Mouse (Mus musculus): ENCODE results near the gene Dcun1d4. TPM values are rescaled to one million over a fixed set of nuclear protein-coding genes. Genes with fewer than 3 reads are reported as not detected.

Gene Dcun1d4
- polyA plus RNA-seq, 1 experiment, result 5.3 TPM

GRCm38 (mm10) chr5:73586597-73586996 lies 105.8 kb downstream of the Dcun1d4 start:
- no peak overlapping the region for H3ac ChIP-seq (ENCODE audit: control insufficient read depth, insufficient read length)
- no peaks in the 10 kb centered on the region for H3K36me3 ChIP-seq (ENCODE audit: control insufficient read depth, insufficient read depth)
- H3K4me3 ChIP-seq, result no peak overlapping the region
- TF ChIP-seq POLR2AphosphoS2 (IDR thresholded peaks at IDR 0.05; ENCODE audit: insufficient read length, low read depth), result no peak
- no peak for TF ChIP-seq TCF12 (IDR thresholded peaks at IDR 0.05; ENCODE audit: insufficient read depth, poor library complexity, severe bottlenecking)
- H3K4me2 ChIP-seq (ENCODE audit: low read depth), result no peak overlapping the region
- peaks cover 16% of the 10 kb centered on the region for H3K27me3 ChIP-seq (ENCODE audit: control insufficient read depth, insufficient read depth, insufficient read length)
- H3K79me2 ChIP-seq (ENCODE audit: control insufficient read depth, insufficient read depth), result no peaks in the 10 kb centered on the region

- no peaks in the 10 kb centered on the region for H3K79me2 ChIP-seq (ENCODE audit: control insufficient read depth, insufficient read depth)
- H3K4me2 ChIP-seq (ENCODE audit: low read depth), result no peak overlapping the region
- no peak overlapping the region for H3K4me3 ChIP-seq
- TF ChIP-seq MYOD1 (IDR thresholded peaks at IDR 0.05; ENCODE audit: control insufficient read depth in 1 of 3, insufficient read length in 2 of 3, low read depth in 2 of 3), result no peak
- TF ChIP-seq POLR2A (IDR thresholded peaks at IDR 0.05; ENCODE audit: insufficient read length, low read depth), result no peak
- no peak for TF ChIP-seq CEBPB (IDR thresholded peaks at IDR 0.05; ENCODE audit: insufficient read depth, poor library complexity, severe bottlenecking)
- no peak for TF ChIP-seq REST (IDR thresholded peaks at IDR 0.05; ENCODE audit: insufficient read depth, insufficient read length)
- no peak for TF ChIP-seq E2F4 (IDR thresholded peaks at IDR 0.05; ENCODE audit: insufficient read depth)
- no peak for TF ChIP-seq USF1 (IDR thresholded peaks at IDR 0.05; ENCODE audit: low read depth)
- H3K27me3 ChIP-seq (ENCODE audit: control insufficient read depth, insufficient read depth, insufficient read length), result peaks cover 16% of the 10 kb centered on the region
- H3K36me3 ChIP-seq (ENCODE audit: control insufficient read depth, insufficient read depth), result no peaks in the 10 kb centered on the region
- no peak overlapping the region for H3ac ChIP-seq (ENCODE audit: control insufficient read depth, insufficient read length)
Measured at GRCm38 (mm10) chr5:73587119-73587518, 106.3 kb downstream of the Dcun1d4 start.

- no peak overlapping the region for H3K4me2 ChIP-seq (ENCODE audit: low read depth)
- TF ChIP-seq USF1 (IDR thresholded peaks at IDR 0.05; ENCODE audit: low read depth) (no peak), TCF12 (IDR thresholded peaks at IDR 0.05; ENCODE audit: insufficient read depth, poor library complexity, severe bottlenecking) (no peak), MYOG (IDR thresholded peaks at IDR 0.05; ENCODE audit: control insufficient read depth in 1 of 3, insufficient read depth in 1 of 3, insufficient read length in 2 of 3, low read depth in 2 of 3) (no peak), E2F4 (IDR thresholded peaks at IDR 0.05; ENCODE audit: insufficient read depth) (no peak), MYOD1 (IDR thresholded peaks at IDR 0.05; ENCODE audit: control insufficient read depth in 1 of 3, insufficient read length in 2 of 3, low read depth in 2 of 3) (no peak), CEBPB (IDR thresholded peaks at IDR 0.05; ENCODE audit: insufficient read depth, poor library complexity, severe bottlenecking) (no peak), SRF (IDR thresholded peaks at IDR 0.05; ENCODE audit: control insufficient read depth, insufficient read length, low read depth) (no peak)
- H3ac ChIP-seq (ENCODE audit: control insufficient read depth, insufficient read length), result no peak overlapping the region
- no peaks in the 10 kb centered on the region for H3K36me3 ChIP-seq (ENCODE audit: control insufficient read depth, insufficient read depth)
- H3K4me3 ChIP-seq, result no peak overlapping the region
- no peaks in the 10 kb centered on the region for H3K79me2 ChIP-seq (ENCODE audit: control insufficient read depth, insufficient read depth)
- no peaks in the 10 kb centered on the region for H3K27me3 ChIP-seq (ENCODE audit: control insufficient read depth, insufficient read depth, insufficient read length)
Measured at GRCm38 (mm10) chr5:73598943-73599695, 118.3 kb downstream of the Dcun1d4 start.

- H3ac ChIP-seq (ENCODE audit: control insufficient read depth, insufficient read length), result no peak overlapping the region
- H3K36me3 ChIP-seq (ENCODE audit: control insufficient read depth, insufficient read depth), result no peaks in the 10 kb centered on the region
- H3K4me3 ChIP-seq, result no peak overlapping the region
- no peaks in the 10 kb centered on the region for H3K79me2 ChIP-seq (ENCODE audit: control insufficient read depth, insufficient read depth)
- no peaks in the 10 kb centered on the region for H3K27me3 ChIP-seq (ENCODE audit: control insufficient read depth, insufficient read depth, insufficient read length)
- peak overlapping the region; percentile 18 for H3K4me2 ChIP-seq (ENCODE audit: low read depth)
- peak in 2 of 3 experiments; percentile 46 to 64 for TF ChIP-seq MYOD1 (IDR thresholded peaks at IDR 0.05; ENCODE audit: control insufficient read depth in 1 of 3, insufficient read length in 2 of 3, low read depth in 2 of 3)
- TF ChIP-seq POLR2A (IDR thresholded peaks at IDR 0.05; ENCODE audit: insufficient read length, low read depth), result no peak
- TF ChIP-seq MYOG (IDR thresholded peaks at IDR 0.05; ENCODE audit: control insufficient read depth in 1 of 3, insufficient read depth in 1 of 3, insufficient read length in 2 of 3, low read depth in 2 of 3), result peak in 2 of 3 experiments; percentile 63 to 76
- no peak for TF ChIP-seq SRF (IDR thresholded peaks at IDR 0.05; ENCODE audit: control insufficient read depth, insufficient read length, low read depth)
- TF ChIP-seq TCF12 (IDR thresholded peaks at IDR 0.05; ENCODE audit: insufficient read depth, poor library complexity, severe bottlenecking), result peak; percentile 36
- TF ChIP-seq TCF3 (IDR thresholded peaks at IDR 0.05; ENCODE audit: insufficient read length, low read depth), result no peak
Measured at GRCm38 (mm10) chr5:73599991-73600390, 119.2 kb downstream of the Dcun1d4 start.

- TF ChIP-seq CEBPB (IDR thresholded peaks at IDR 0.05; ENCODE audit: insufficient read depth, poor library complexity, severe bottlenecking) (no peak), MAX (IDR thresholded peaks at IDR 0.05; ENCODE audit: low read depth) (no peak), TCF12 (IDR thresholded peaks at IDR 0.05; ENCODE audit: insufficient read depth, poor library complexity, severe bottlenecking) (no peak), E2F4 (IDR thresholded peaks at IDR 0.05; ENCODE audit: insufficient read depth) (no peak), REST (IDR thresholded peaks at IDR 0.05; ENCODE audit: insufficient read depth, insufficient read length) (no peak), POLR2AphosphoS2 (IDR thresholded peaks at IDR 0.05; ENCODE audit: insufficient read length, low read depth) (no peak)
- Histone ChIP-seq H3K27me3 (ENCODE audit: control insufficient read depth, insufficient read depth, insufficient read length) (no peaks in the 10 kb centered on the region), H3ac (ENCODE audit: control insufficient read depth, insufficient read length) (no peak overlapping the region), H3K4me2 (ENCODE audit: low read depth) (no peak overlapping the region), H3K79me2 (ENCODE audit: control insufficient read depth, insufficient read depth) (no peaks in the 10 kb centered on the region), H3K4me3 (no peak overlapping the region), H3K36me3 (ENCODE audit: control insufficient read depth, insufficient read depth) (no peaks in the 10 kb centered on the region)
Measured at GRCm38 (mm10) chr5:73601361-73601763, 120.6 kb downstream of the Dcun1d4 start.

Data from myocyte (in vitro differentiated cells).